Comparison of ENCODE assay signal across 8 mouse cellular contexts in the genomic region with DNA sequence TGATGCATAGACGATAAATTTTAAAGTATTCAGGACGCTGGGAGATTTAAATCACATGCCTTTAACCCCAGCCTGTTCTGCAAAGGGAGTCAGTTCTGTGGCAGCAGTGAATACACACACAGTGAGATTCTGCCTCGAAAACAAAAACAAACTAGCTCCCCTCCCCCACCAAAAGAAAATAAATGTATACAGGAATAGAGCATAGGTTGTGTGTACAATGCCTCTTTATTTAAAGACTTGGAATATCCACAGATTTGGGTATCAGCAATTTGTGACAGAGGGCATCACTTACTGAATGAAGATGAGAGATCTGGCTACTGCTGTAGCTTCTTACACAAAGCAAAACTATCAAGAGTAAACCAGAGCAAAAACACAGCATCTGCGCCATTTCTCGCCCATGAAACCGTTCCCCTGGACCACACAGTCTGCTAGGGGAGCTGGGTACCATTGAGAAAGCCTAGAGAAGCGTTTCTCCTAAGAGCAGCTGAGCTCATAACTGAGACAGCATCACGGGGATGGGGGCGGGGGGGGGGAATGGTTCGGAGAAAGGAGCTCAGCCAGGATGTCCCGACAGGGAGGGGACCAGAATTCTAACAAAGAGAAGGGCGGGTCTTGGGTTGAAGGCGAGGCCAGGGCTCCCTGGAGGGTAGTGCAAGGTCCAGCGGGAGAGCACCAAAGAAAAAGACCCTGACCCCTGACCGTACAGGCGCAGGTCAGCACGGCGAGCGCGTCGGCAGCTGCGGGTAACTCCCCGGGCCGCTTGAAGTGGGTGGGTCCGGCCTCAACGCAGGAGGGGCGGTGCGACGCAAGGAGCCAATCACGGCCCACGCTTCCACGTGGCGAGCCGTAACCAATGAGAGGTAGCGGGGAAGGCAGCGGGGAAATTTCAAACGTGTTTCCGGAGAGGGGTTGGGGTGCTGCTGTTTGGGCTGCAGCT. TPM values are rescaled to one million over a fixed set of nuclear protein-coding genes. Genes with fewer than 3 reads are reported as not detected.
DNase-seq lines count a peak whose midpoint lies in the region; ATAC-seq lines count a peak whose summit lies in the region.

Gene Ttk, plus strand, starts transcription at position 879 of the 937 bp plus-strand sequence.

- H3K27ac ChIP-seq in hindbrain, embryonic 16.5 days (ENCODE audit: low read depth, low read length): peak within 1 kb of the TSS; percentile 93
- peak within 1 kb of the TSS; percentile 55 for H3K27ac ChIP-seq in macrophage

- peaks cover 35% of the 10 kb centered on the region for H3K79me2 ChIP-seq in macrophage (ENCODE audit: inconsistent target)

- H3K4me2 ChIP-seq in hindbrain, embryonic 16.5 days (ENCODE audit: low read length): peak within 1 kb of the TSS; percentile 81

- peak within 1 kb of the TSS; percentile 54 for H3K4me3 ChIP-seq in hindbrain, embryonic 16.5 days (ENCODE audit: low read length)
- H3K4me3 ChIP-seq in macrophage (ENCODE audit: inconsistent target): peak within 1 kb of the TSS; percentile 71

- no peaks in the 10 kb centered on the region for H3K9me3 ChIP-seq in hindbrain, embryonic 16.5 days (ENCODE audit: control insufficient read depth, low read length)

- under 1% methylated on average over 38 of the region's 38 CpGs for WGBS in hindbrain, embryonic 16.5 days
- 3% methylated on average over 38 of the region's 38 CpGs for WGBS in macrophage (ENCODE audit: missing documents)

- peak; percentile 100 for ATAC-seq in hindbrain, embryonic 16.5 days

- peaks cover 5% of the 10 kb centered on the region for H3K4me1 ChIP-seq in hindbrain, embryonic 16.5 days (ENCODE audit: control insufficient read depth, insufficient read depth, low read depth, low read length)

- peak within 1 kb of the TSS; percentile 68 for H3K9ac ChIP-seq in hindbrain, embryonic 16.5 days (ENCODE audit: low read depth, low read length)

- no peaks in the 10 kb centered on the region for H3K27me3 ChIP-seq in hindbrain, embryonic 16.5 days (replicated peaks; ENCODE audit: control insufficient read depth, insufficient read depth, low read length)

- DNase-seq in R1 (ENCODE audit: low read depth, low spot score): peak; percentile 95
- DNase-seq in cerebellum, postnatal 25 days: peak; percentile 91 to 93
- DNase-seq in frontal cortex, postnatal 36 days (ENCODE audit: low spot score in 2 of 2): peak; percentile 85 to 91
- DNase-seq in left cerebral cortex, adult 18-20 months (ENCODE audit: low spot score in 2 of 2): peak; percentile 90
- DNase-seq in right cerebral cortex, adult 18-20 months: peak; percentile 93
- peak; percentile 71 for DNase-seq in urinary bladder, postnatal 10 days (ENCODE audit: low spot score)

- no peaks in the 10 kb centered on the region for H3K36me3 ChIP-seq in hindbrain, embryonic 16.5 days (ENCODE audit: control insufficient read depth, insufficient read depth, low read length)
- H3K36me3 ChIP-seq in macrophage (ENCODE audit: inconsistent target): no peaks in the 10 kb centered on the region

RNA-seq across cellular contexts. Expression of gene Ttk, which starts in this region (rescaled TPM):
- polyA plus RNA-seq in hindbrain, embryonic 16.5 days (2015; fragmentation: Nextera tagmentation; extraction: Ambion mirVana): 4.9 and 6.9 TPM in 2 replicates
- total RNA-seq in left cerebral cortex, adult 18-20 months (2021): under 1 TPM; 0.21 to 0.30 TPM
- total RNA-seq in macrophage (2018; cell fraction: chromatin; rRNA removed): 10 to 100 TPM in 1 of 26 experiments, 1 to 10 TPM in 20, under 1 TPM in 4, not detected in 1; 0.61 to 13.4 (median 2.6) TPM
- 1 to 10 TPM in 9 of 26 experiments, under 1 TPM in 17; 0.38 to 2.0 (median 0.81) TPM for total RNA-seq in macrophage (2018; cell fraction: cytosol; rRNA removed)
- total RNA-seq in macrophage (2018; cell fraction: nucleus; rRNA removed): 1 to 10 TPM in 16 of 26 experiments, under 1 TPM in 10; 0.23 to 9.0 (median 1.1) TPM
- 0.27 to 3.4 TPM (median 2.1 TPM) in 3 replicates for polyA plus RNA-seq in macrophage (2018)

Comparison
In these comparisons a context has a peak if more than half of its experiments do, and no peak if none do; other contexts are left out.
1. Peak in every context shown above with its lines: DNase-seq, ATAC-seq, H3K4me3 ChIP-seq and H3K27ac ChIP-seq.
2. Peak in DNase-seq in left cerebral cortex, adult 18-20 months; RNA of the gene not detected or under 1 TPM.